Mouse (Mus musculus): Measurements from ENCODE around the gene Hspb8. TPM values are rescaled to one million over a fixed set of nuclear protein-coding genes. Genes with fewer than 3 reads are reported as not detected.
"Not testable (repeated sequence)": the region's sequence is repeated elsewhere in the genome, so short reads cannot be mapped to it uniquely, and the experiment has no call there.

Gene Hspb8
- polyA plus RNA-seq, 1 experiment from 2014 or later: 12.0 TPM

- no peak for ATAC-seq (ENCODE audit: insufficient number of reproducible peaks, insufficient read depth, low FRiP score, low TSS enrichment, low read depth)
- H3K4me2 ChIP-seq: no peak overlapping the region
- H3K9me3 ChIP-seq: no peaks in the 10 kb centered on the region
- H3K36me3 ChIP-seq: no peaks in the 10 kb centered on the region
- no peak overlapping the region for H3K4me3 ChIP-seq (replicated peaks)
- H3K4me1 ChIP-seq (replicated peaks): no peaks in the 10 kb centered on the region
- no peak overlapping the region for H3K27ac ChIP-seq
- no peak overlapping the region for H3K9ac ChIP-seq (replicated peaks)
- H3K27me3 ChIP-seq: no peaks in the 10 kb centered on the region
- WGBS: 79% methylated on average over 9 of the region's 9 CpGs
These were observed 35.2 kb downstream of the Hspb8 start for GRCm38 (mm10) chr5:116387302-116387935.

GRCm38 (mm10) chr5:116386020-116386419, 36.6 kb downstream of the Hspb8 start:
- Histone ChIP-seq H3K4me1 (replicated peaks) (0 out of 2 replicates have a peak, but pooled peaks cover 3% of the 10 kb centered on the region), H3K4me3 (replicated peaks) (no peak overlapping the region), H3K27ac (no peak overlapping the region), H3K9ac (replicated peaks) (no peak overlapping the region), H3K4me2 (no peak overlapping the region), H3K36me3 (no peaks in the 10 kb centered on the region), H3K9me3 (no peaks in the 10 kb centered on the region), H3K27me3 (no peaks in the 10 kb centered on the region)
- 42% methylated on average over 11 of the region's 11 CpGs for WGBS
- ATAC-seq (ENCODE audit: insufficient number of reproducible peaks, insufficient read depth, low FRiP score, low TSS enrichment, low read depth): no peak

- H3K4me2 ChIP-seq; H3K27ac ChIP-seq; H3K27me3 ChIP-seq; ATAC-seq (ENCODE audit: insufficient number of reproducible peaks, insufficient read depth, low FRiP score, low TSS enrichment, low read depth); H3K9me3 ChIP-seq; H3K9ac ChIP-seq (replicated peaks); H3K4me3 ChIP-seq (replicated peaks); H3K36me3 ChIP-seq: not testable (repeated sequence)
- H3K4me1 ChIP-seq (replicated peaks): peaks cover 21% of the 10 kb centered on the region
- 89% methylated on average over 7 of the region's 7 CpGs for WGBS
These were observed 40.0 kb downstream of the Hspb8 start for GRCm38 (mm10) chr5:116382646-116383045.

- H3K36me3 ChIP-seq: no peaks in the 10 kb centered on the region
- H3K27me3 ChIP-seq: no peaks in the 10 kb centered on the region
- H3K9ac ChIP-seq (replicated peaks): no peak overlapping the region
- H3K4me3 ChIP-seq (replicated peaks): no peak overlapping the region
- no peaks in the 10 kb centered on the region for H3K9me3 ChIP-seq
- H3K27ac ChIP-seq: no peak overlapping the region
- H3K4me1 ChIP-seq (replicated peaks): peaks cover 21% of the 10 kb centered on the region
- no peak overlapping the region for H3K4me2 ChIP-seq
- whole genome bisulfite sequencing: 90% methylated on average over 6 of the region's 6 CpGs
- ATAC-seq (ENCODE audit: insufficient number of reproducible peaks, insufficient read depth, low FRiP score, low TSS enrichment, low read depth): no peak
These were observed 40.9 kb downstream of the Hspb8 start for GRCm38 (mm10) chr5:116381726-116382125.

DNA sequence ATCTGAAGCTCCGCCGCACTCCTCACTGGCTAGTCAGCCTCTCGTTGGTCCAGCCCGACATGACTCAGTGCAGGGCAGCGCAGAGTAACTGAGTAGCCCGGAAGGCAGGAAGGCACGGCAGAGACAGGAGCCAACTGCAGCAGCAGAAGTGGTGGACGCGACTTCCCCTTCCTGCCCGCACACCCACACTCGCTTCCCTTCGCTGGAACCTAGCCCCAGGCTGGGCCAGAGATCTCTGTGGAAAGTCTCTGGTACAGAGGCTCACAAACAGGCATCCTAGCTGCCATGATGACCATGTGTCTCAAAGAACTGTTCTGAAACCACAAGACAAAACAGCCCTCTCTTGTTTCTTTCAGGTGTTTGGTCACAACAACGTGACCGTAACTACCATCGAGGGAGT, 41.4 kb downstream of the Hspb8 start:
- no peak for ATAC-seq (ENCODE audit: insufficient number of reproducible peaks, insufficient read depth, low FRiP score, low TSS enrichment, low read depth)
- H3K4me3 ChIP-seq (replicated peaks): no peak overlapping the region
- no peak overlapping the region for H3K9ac ChIP-seq (replicated peaks)
- H3K4me1 ChIP-seq (replicated peaks): peaks cover 21% of the 10 kb centered on the region
- H3K27ac ChIP-seq: no peak overlapping the region
- H3K27me3 ChIP-seq: no peaks in the 10 kb centered on the region
- H3K36me3 ChIP-seq: no peaks in the 10 kb centered on the region
- WGBS: 80% methylated on average over 15 of the region's 15 CpGs
- H3K4me2 ChIP-seq: no peak overlapping the region
- no peaks in the 10 kb centered on the region for H3K9me3 ChIP-seq

DNA sequence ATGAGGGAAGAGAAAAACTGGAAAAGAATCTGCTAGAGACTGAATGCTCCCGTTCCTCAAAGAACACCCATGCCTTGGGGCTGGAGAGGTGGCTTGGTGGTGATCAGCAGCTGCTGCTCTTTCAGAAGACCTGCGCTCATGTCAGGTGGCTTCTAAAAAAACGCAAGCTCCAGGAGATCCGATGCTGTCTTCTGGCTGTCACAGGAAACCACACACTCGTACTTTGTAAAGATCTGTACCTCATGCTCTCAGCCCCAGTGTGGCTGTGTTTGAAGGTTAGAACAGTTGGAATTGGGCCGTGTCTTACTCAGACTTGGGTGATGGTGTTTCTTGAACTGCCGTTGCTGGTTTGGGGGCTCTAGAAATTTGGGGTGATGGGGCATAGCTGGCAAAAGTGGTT, 42.3 kb downstream of the Hspb8 start:
- Histone ChIP-seq H3K36me3 (no peaks in the 10 kb centered on the region), H3K27me3 (no peaks in the 10 kb centered on the region), H3K4me1 (replicated peaks) (peaks cover 21% of the 10 kb centered on the region), H3K27ac (no peak overlapping the region), H3K4me3 (replicated peaks) (no peak overlapping the region), H3K4me2 (no peak overlapping the region), H3K9me3 (no peaks in the 10 kb centered on the region), H3K9ac (replicated peaks) (no peak overlapping the region)
- WGBS: 81% methylated on average over 7 of the region's 7 CpGs
- no peak for ATAC-seq (ENCODE audit: insufficient number of reproducible peaks, insufficient read depth, low FRiP score, low TSS enrichment, low read depth)

DNA sequence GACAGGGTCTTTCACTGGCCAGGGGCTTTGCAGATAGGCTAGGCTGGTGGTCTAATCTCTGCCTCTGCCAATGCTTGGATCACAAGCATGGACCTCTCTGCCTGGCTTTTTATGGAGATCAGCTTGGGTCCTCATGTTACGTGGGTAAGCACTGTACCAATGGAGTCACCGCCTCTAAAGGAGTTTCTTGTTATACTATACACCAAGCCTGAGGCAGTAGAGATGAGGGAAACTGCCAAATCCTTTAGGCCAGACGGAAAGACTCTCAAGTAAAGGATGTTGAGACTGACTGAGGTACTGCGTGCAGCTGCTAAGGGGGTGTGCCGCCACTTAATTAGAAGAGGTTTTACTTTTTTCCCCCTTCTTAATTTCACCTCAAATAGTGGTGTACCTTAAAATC, 43.8 kb downstream of the Hspb8 start:
- Histone ChIP-seq H3K27ac (no peak overlapping the region), H3K4me2 (no peak overlapping the region), H3K9ac (replicated peaks) (no peak overlapping the region), H3K9me3 (no peaks in the 10 kb centered on the region), H3K36me3 (no peaks in the 10 kb centered on the region), H3K4me3 (replicated peaks) (no peak overlapping the region), H3K27me3 (peaks cover 8% of the 10 kb centered on the region), H3K4me1 (replicated peaks) (peaks cover 21% of the 10 kb centered on the region)
- peak; percentile 52; the same call in 1 of the 2 replicates for ATAC-seq (ENCODE audit: insufficient number of reproducible peaks, insufficient read depth, low FRiP score, low TSS enrichment, low read depth)
- 30% methylated on average over 5 of the region's 5 CpGs for WGBS

DNA sequence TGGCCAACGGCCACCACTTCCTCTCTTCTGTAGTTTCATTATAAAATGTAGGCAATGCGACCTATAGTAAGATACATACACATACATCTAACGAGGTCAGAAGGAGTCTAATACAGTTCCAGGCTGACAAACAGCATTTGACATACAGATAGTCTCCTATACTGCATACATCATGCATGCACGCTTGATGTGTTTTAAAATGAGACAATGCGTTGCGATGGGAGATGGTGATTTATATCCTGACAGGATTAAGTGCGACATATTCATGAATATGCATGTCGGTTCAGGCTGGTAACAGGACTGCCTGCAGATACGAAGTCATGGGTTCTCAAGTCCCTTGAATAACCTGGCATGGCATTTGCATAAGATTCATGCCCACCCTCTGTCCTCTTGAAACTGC, 54.7 kb downstream of the Hspb8 start:
- WGBS: 86% methylated on average over 9 of the region's 9 CpGs
- Histone ChIP-seq H3K4me2 (no peak overlapping the region), H3K4me3 (replicated peaks) (no peak overlapping the region), H3K27me3 (no peaks in the 10 kb centered on the region; the same call in 1 of the 2 replicates), H3K4me1 (replicated peaks) (peaks cover 22% of the 10 kb centered on the region), H3K9ac (replicated peaks) (no peak overlapping the region), H3K9me3 (no peaks in the 10 kb centered on the region), H3K27ac (no peak overlapping the region), H3K36me3 (no peaks in the 10 kb centered on the region)
- no peak for ATAC-seq (ENCODE audit: insufficient number of reproducible peaks, insufficient read depth, low FRiP score, low TSS enrichment, low read depth)

GRCm38 (mm10) chr5:116366889-116367682, 55.6 kb downstream of the Hspb8 start:
- H3K27ac ChIP-seq: peak overlapping the region; percentile 42; the same call in 1 of the 2 replicates
- no peaks in the 10 kb centered on the region for H3K9me3 ChIP-seq
- H3K27me3 ChIP-seq: no peaks in the 10 kb centered on the region; the same call in 1 of the 2 replicates
- peaks cover 22% of the 10 kb centered on the region for H3K4me1 ChIP-seq (replicated peaks)
- peak; percentile 72 for ATAC-seq (ENCODE audit: insufficient number of reproducible peaks, insufficient read depth, low FRiP score, low TSS enrichment, low read depth)
- peak overlapping the region; percentile 4; the same call in 1 of the 2 replicates for H3K4me2 ChIP-seq
- H3K36me3 ChIP-seq: no peaks in the 10 kb centered on the region
- no peak overlapping the region for H3K9ac ChIP-seq (replicated peaks)
- no peak overlapping the region for H3K4me3 ChIP-seq (replicated peaks)
- 46% methylated on average over 20 of the region's 20 CpGs for WGBS

- no peak for ATAC-seq (ENCODE audit: insufficient number of reproducible peaks, insufficient read depth, low FRiP score, low TSS enrichment, low read depth)
- no peaks in the 10 kb centered on the region; the same call in 1 of the 2 replicates for H3K27me3 ChIP-seq
- H3K4me3 ChIP-seq (replicated peaks): no peak overlapping the region
- H3K4me1 ChIP-seq (replicated peaks): peaks cover 9% of the 10 kb centered on the region; the same call in 1 of the 2 replicates
- H3K4me2 ChIP-seq: no peak overlapping the region
- whole genome bisulfite sequencing: 69% methylated on average over 6 of the region's 6 CpGs
- H3K9ac ChIP-seq (replicated peaks): no peak overlapping the region
- peaks cover 6% of the 10 kb centered on the region for H3K9me3 ChIP-seq
- no peaks in the 10 kb centered on the region for H3K36me3 ChIP-seq
- H3K27ac ChIP-seq: no peak overlapping the region
These were observed 61.3 kb downstream of the Hspb8 start for GRCm38 (mm10) chr5:116361342-116361741.

- no peak overlapping the region for H3K4me3 ChIP-seq (replicated peaks)
- no peak overlapping the region for H3K27ac ChIP-seq
- no peak for ATAC-seq (ENCODE audit: insufficient number of reproducible peaks, insufficient read depth, low FRiP score, low TSS enrichment, low read depth)
- peaks cover 9% of the 10 kb centered on the region; the same call in 1 of the 2 replicates for H3K4me1 ChIP-seq (replicated peaks)
- H3K27me3 ChIP-seq: no peaks in the 10 kb centered on the region; the same call in 1 of the 2 replicates
- H3K9me3 ChIP-seq: peaks cover 6% of the 10 kb centered on the region
- 26% methylated on average over 4 of the region's 4 CpGs for WGBS
- H3K4me2 ChIP-seq: no peak overlapping the region
- no peaks in the 10 kb centered on the region for H3K36me3 ChIP-seq
- H3K9ac ChIP-seq (replicated peaks): no peak overlapping the region
These were observed 61.9 kb downstream of the Hspb8 start for GRCm38 (mm10) chr5:116360751-116361150.

Measured in limb, embryonic 12.5 days (tissue).